Mouse (Mus musculus) myocyte (in vitro differentiated cells): ENCODE data around the gene Zscan21.

Source experiments
- CEBPB ChIP-seq: IDR thresholded peaks from 2 replicates; pipeline ENCODE4 v1.6.1; 2011; ENCODE audit warnings: mild to moderate bottlenecking, moderate library complexity; ENCODE audit not compliant: poor library complexity, insufficient read depth, severe bottlenecking
- E2F4 ChIP-seq: IDR thresholded peaks from one replicate; pipeline ENCODE4 v1.6.1; 2011; ENCODE audit warnings: mild to moderate bottlenecking, control low read depth, moderate library complexity; ENCODE audit not compliant: insufficient read depth
- MAX ChIP-seq: IDR thresholded peaks from one replicate; pipeline ENCODE4 v1.6.1; 2011; ENCODE audit warnings: low read depth, mild to moderate bottlenecking, control low read depth
- MYOD1 ChIP-seq, 3 experiments: IDR thresholded peaks; one replicate each; pipeline ENCODE4 v1.6.1; 2011; ENCODE audit warnings: control low read depth in 2 of 3, low read depth in 2 of 3, mild to moderate bottlenecking in 2 of 3, moderate library complexity in 1 of 3; ENCODE audit not compliant: insufficient read length in 2 of 3, control insufficient read depth in 1 of 3
- MYOG ChIP-seq, 3 experiments: IDR thresholded peaks; one replicate each; pipeline ENCODE4 v1.6.1; 2011; ENCODE audit warnings: control low read depth in 2 of 3, low read depth in 2 of 3, mild to moderate bottlenecking in 2 of 3; ENCODE audit not compliant: insufficient read length in 2 of 3, control insufficient read depth in 1 of 3, insufficient read depth in 1 of 3
- POLR2A ChIP-seq: IDR thresholded peaks from one replicate; pipeline ENCODE4 v1.6.1; 2011; ENCODE audit warnings: low read depth, mild to moderate bottlenecking, control low read depth, moderate library complexity; ENCODE audit not compliant: insufficient read length
- POLR2AphosphoS2 ChIP-seq: IDR thresholded peaks from one replicate; pipeline ENCODE4 v1.6.1; 2011; ENCODE audit warnings: low read depth, control low read depth; ENCODE audit not compliant: insufficient read length
- REST ChIP-seq: IDR thresholded peaks from one replicate; pipeline ENCODE4 v1.6.1; 2011; ENCODE audit warnings: mild to moderate bottlenecking, control low read depth, moderate library complexity; ENCODE audit not compliant: insufficient read depth, insufficient read length
- SRF ChIP-seq: IDR thresholded peaks from one replicate; pipeline ENCODE4 v1.6.1; 2011; ENCODE audit warnings: low read depth; ENCODE audit not compliant: control insufficient read depth, insufficient read length
- TCF12 ChIP-seq: IDR thresholded peaks from one replicate; pipeline ENCODE4 v1.6.1; 2011; ENCODE audit warnings: mild to moderate bottlenecking, control low read depth; ENCODE audit not compliant: poor library complexity, insufficient read depth, severe bottlenecking
- USF1 ChIP-seq: IDR thresholded peaks from one replicate; pipeline ENCODE4 v1.6.1; 2011; ENCODE audit warnings: low read depth, mild to moderate bottlenecking, control low read depth, moderate library complexity

DNA sequence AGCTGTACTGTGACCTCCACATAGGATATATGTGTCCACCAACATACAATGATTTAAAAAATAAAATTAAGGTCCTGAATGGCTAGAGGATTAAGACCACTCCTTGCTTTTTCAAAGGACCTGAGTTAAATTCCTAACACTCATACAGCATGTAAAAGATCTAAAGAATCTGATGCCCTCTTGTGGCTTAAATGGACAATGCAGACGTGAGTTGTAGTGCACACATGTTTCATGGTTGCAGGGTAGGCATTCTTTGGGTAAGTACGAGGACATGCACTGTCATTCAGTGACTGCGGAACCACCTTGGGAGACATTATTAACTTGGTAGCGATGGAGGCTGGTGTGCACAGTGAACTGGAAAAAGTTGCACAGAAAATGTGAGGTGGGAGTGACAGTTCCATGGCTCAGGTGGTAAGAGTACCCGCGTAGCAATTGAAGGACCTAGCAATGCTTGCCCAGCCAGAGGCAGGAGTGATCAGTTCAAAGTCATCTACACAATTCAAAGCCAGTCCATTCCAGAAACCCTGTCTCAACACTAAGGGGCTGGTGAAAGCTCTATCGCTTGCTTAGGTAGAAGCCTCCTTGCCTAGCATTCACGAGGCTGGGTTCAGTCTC, 21.3 kb downstream of the Zscan21 start:
- TF ChIP-seq POLR2A (no peak), REST (no peak), MYOG (IDR thresholded peaks at IDR 0.05; ENCODE audit: control insufficient read depth in 1 of 3, insufficient read depth in 1 of 3, insufficient read length in 2 of 3, low read depth in 2 of 3) (no peak), TCF12 (no peak), USF1 (no peak), SRF (no peak), MAX (no peak), E2F4 (no peak), POLR2AphosphoS2 (peak; percentile 43), MYOD1 (IDR thresholded peaks at IDR 0.05; ENCODE audit: control insufficient read depth in 1 of 3, insufficient read length in 2 of 3, low read depth in 2 of 3) (no peak), CEBPB (no peak)
